Mouse (Mus musculus): Measurements from ENCODE around the gene Rabgef1.

- TF ChIP-seq POLR2A (IDR thresholded peaks at IDR 0.05; ENCODE audit: extremely low read depth, insufficient read depth, low read length) (no peak), CTCF (IDR thresholded peaks at IDR 0.05; ENCODE audit: low read depth, low read length) (no peak)
These were observed 32.4 kb downstream of the Rabgef1 start for GRCm38 (mm10) chr5:130203948-130204347.
